Mouse (Mus musculus) heart, postnatal 10 days (tissue): Measurements from ENCODE around the gene Shank3. TPM values are rescaled to one million over a fixed set of nuclear protein-coding genes. Genes with fewer than 3 reads are reported as not detected.

ENCODE experiments used
- DNase-seq, 2 experiments: peaks; one replicate each; pipeline ENCODE4 v3.0.0; 2021
- intact Hi-C: fragments of 180-260 bp; cut with DNase I; formaldehyde crosslinking; loops from one replicate; pipeline ENCODE4 v1.15.1; 2025
- total RNA-seq, 2 experiments: library from RNA; stranded (reverse); gene quantifications; 2 replicates each; pipeline ENCODE4 v1.2.3; 2021

Shank3 gene
- 10 to 100 TPM; 82.6 to 86.1 TPM for total RNA-seq

GRCm38 (mm10) chr15:89498961-89499688 is at the start of gene Shank3:
Gene Shank3 (plus strand): TSS chr15:89499623.
- DNase-seq = peak in 1 of 2 experiments; percentile 42
- intact Hi-C loops = loop anchor here (1.0 kb wide), 1 partner anchor 22 kb away; the partner anchor contains the start of gene Arsa

GRCm38 (mm10) chr15:89452906-89453864 is 46.2 kb upstream of the Shank3 start:
- DNase-seq = peak; percentile 81 to 86
- intact Hi-C loops = no loop called here

- no peak for DNase-seq
- intact Hi-C loops = no loop called here
These were observed 45.5 kb upstream of the Shank3 start, which contains the start of gene Mapk8ip2 for GRCm38 (mm10) chr15:89453865-89454478. Gene Mapk8ip2 (plus strand): TSS chr15:89453913.

DNA sequence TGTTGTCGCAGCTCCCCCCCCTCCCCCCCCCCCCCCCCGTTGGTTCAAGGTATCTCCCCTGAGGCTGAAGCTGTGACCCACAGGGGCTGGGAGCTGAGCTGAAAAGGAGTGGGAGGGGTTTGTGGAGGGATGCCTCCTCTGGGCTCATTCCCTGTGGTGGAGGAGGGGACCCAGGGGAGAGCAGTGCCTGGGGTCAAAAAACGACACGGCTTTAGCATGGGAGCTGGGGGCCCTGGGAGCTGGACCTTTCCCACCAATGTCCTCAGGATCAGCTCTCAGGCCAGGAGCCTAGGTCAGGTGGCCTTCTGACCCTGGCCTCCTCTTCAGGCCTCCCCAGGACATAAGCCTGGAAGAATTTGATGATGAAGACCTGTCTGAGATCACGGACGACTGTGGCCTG is 44.6 kb upstream of the Shank3 start:
- intact Hi-C loops = no loop called here
- no peak for DNase-seq

DNA sequence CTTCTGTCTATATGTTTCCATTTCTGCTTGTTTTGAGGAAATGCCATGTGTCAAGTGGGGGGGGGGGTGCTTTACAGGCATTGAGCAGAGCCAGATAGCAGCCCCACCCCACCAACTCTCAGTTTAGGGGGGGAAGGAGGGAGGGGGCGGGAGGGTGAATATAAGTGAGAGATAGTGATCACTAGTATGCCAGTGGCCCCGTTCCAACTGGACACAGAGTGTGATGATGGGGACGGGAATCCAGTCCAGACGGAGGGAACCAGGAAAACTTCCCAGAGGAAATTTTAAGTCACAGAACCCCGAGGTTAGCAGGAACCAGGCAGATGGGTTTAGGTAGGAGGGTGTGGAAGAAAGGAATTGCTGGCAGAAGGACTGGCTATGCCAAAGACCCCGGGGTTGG is 43.8 kb upstream of the Shank3 start:
- DNase-seq = no peak
- intact Hi-C loops = no loop called here

GRCm38 (mm10) chr15:89458942-89459341 is 40.5 kb upstream of the Shank3 start:
- intact Hi-C loops = no loop called here
- DNase-seq = no peak

GRCm38 (mm10) chr15:89459821-89460220 is 39.6 kb upstream of the Shank3 start:
- intact Hi-C loops = no loop called here
- DNase-seq = no peak

DNA sequence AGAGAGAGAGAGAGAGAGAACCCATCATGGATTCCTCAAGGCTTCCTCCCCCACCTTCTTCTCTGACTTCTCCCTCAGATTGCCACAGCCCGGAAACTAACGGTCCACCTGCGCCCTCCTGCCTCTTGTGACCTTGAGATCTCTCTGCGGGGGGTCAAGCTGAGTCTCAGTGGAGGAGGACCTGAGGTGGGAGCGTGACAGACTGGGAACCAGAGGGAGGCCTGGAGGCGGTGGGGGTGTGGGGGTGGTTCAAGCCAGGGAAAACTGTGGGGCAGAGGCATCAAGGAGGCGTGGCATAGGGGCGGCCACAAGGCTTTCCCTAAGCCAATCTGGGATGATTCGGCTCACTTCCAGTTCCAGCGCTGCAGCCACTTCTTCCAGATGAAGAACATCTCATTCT is 39.1 kb upstream of the Shank3 start:
- intact Hi-C loops = no loop called here
- no peak for DNase-seq

- DNase-seq = no peak
- intact Hi-C loops = no loop called here
These were observed 38.1 kb upstream of the Shank3 start for GRCm38 (mm10) chr15:89461321-89461720.

- no peak for DNase-seq
- intact Hi-C loops = no loop called here
These were observed 37.2 kb upstream of the Shank3 start for GRCm38 (mm10) chr15:89462176-89462575.

DNA sequence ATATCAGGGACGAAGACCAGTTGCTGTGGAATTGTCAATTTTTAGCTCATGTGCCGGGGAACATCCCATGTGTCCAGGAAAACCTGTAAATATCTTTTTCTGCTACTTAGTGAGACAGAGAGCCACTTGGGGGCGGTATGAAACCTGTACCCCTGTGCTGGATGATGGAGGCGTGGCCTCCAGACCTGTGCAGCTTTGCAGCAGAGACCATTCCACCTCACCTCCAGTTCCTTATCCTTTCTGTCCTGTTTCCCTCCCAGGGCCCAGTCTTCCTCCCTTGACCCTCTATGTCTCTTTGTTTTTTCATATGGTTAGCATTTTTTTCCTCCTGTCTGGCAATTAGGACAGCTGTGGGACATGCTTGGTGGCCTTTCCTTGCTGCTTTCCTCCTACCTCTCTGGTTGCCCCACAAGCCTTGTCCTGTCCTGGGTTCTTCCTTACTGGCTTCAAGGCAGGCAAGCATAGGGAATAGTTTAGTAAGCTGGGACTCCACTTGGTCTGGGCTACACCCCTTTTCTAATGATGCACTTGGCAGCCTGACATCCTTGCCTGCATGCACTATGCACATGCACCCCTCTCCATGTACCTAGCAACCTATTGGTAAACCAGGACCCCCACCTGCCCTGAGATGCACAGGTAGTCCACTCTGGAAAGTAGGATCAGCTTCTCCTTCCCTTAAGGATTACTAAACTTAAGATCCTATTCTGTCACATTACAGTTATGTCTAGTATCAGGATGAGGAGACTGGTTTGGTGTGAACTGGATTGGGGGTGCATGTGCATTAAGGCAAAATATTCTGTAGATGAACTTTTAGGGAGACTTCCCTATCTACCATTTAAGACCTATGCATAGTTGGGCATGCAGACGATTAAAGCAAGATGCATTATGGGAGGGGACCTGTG is 35.8 kb upstream of the Shank3 start:
- intact Hi-C loops = loop anchor here (1.0 kb wide), 1 partner anchor 67 kb away; no protein-coding TSS in a partner anchor
- DNase-seq = no peak

- intact Hi-C loops = loop anchor here (5.0 kb wide), 2 partner anchors 33 to 93 kb away; partner anchors contain the start of gene Sco2
- no peak for DNase-seq
These were observed 34.4 kb upstream of the Shank3 start for GRCm38 (mm10) chr15:89465052-89465451.

- intact Hi-C loops = loop anchor here (5.0 kb wide), 2 partner anchors 36 to 96 kb away; partner anchors contain the start of gene Sco2
- DNase-seq = peak in 1 of 2 experiments; percentile 27
These were observed 30.8 kb upstream of the Shank3 start for GRCm38 (mm10) chr15:89468577-89468976.

- no peak for DNase-seq
- intact Hi-C loops = no loop called here
These were observed 27.9 kb upstream of the Shank3 start for GRCm38 (mm10) chr15:89471476-89471875.

- DNase-seq = no peak
- intact Hi-C loops = no loop called here
These were observed 26.1 kb upstream of the Shank3 start for GRCm38 (mm10) chr15:89473370-89473769.

DNA sequence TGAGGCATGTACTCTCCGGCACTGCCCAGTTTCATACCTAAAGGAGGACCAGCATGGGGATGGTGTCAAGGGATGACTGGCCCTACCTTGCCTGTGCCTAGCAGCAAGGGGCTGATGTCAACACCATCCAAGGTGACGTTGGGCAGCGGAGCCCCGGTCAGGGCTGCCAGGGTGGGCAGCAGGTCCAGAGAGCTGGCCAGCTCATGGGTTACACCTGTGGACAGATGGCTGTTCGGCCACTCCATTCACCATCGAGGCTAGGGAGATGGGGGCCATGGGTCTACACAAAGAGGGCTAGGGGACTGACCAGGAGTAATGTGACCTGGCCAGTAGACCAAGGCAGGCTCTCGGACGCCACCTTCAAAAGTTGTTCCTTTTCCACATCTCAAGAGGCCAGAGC is 25.5 kb upstream of the Shank3 start:
- intact Hi-C loops = no loop called here

GRCm38 (mm10) chr15:89474596-89475292 is 24.7 kb upstream of the Shank3 start:
- intact Hi-C loops = no loop called here
- DNase-seq = peak in 1 of 2 experiments; percentile 9

More for the DNA sequence above, 25.5 kb upstream of the Shank3 start:
- DNase-seq = no peak

DNA sequence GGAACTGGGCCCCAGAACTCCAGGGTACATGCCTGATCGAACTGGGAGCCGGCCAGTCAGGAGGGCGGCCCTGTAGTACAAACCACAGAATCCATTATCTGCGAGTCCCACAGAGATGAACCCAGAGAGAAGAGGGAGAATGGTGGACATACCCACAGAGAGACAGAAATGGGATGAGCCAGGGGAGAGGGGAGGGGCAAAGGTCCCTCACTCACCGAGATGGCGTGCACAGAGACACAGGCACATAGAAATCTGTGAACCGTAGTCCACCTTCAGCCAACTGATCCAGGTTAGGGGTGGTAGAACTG is 24.2 kb upstream of the Shank3 start:
- intact Hi-C loops = no loop called here
- peak in 1 of 2 experiments; percentile 11 for DNase-seq
